Mouse (Mus musculus): ENCODE results near the gene Dmap1. TPM values are rescaled to one million over a fixed set of nuclear protein-coding genes. Genes with fewer than 3 reads are reported as not detected.
A peak's percentile ranks its signal among the peaks of the same experiment; 100 is the strongest.

The Dmap1 gene
- total and polyA plus RNA-seq, 3 experiments = 28.8 to 42.5 (median 29.9) TPM

GRCm38 (mm10) chr4:117705361-117705760 is 23.3 kb upstream of the Dmap1 start:
- ATAC-seq (ENCODE audit: extremely low read depth, insufficient number of reproducible peaks, low FRiP score, poor library complexity, severe bottlenecking) (no peak), DNase-seq (ENCODE audit: low spot score) (peak; percentile 14)
- no peaks in the 10 kb centered on the region for H3K36me3 ChIP-seq (replicated peaks)
- no peaks in the 10 kb centered on the region for H3K4me1 ChIP-seq (ENCODE audit: insufficient read depth, low read depth, low read length)
- H3K27me3 ChIP-seq (ENCODE audit: insufficient read depth, low read length) = peaks cover 11% of the 10 kb centered on the region
- H3K4me3 ChIP-seq (ENCODE audit: low read depth, low read length) = no peak overlapping the region
- TF ChIP-seq POLR2AphosphoS5 (IDR thresholded peaks at IDR 0.05; ENCODE audit: insufficient replicate concordance, low read depth, low read length) (no peak), TAL1 (conservative IDR thresholded peaks at IDR 0.05; ENCODE audit: low read depth, low read length) (no peak), CTCF (IDR thresholded peaks at IDR 0.05; ENCODE audit: low read depth, low read length) (peak; percentile 26; the same call in 1 of the 2 replicates), GATA1 (IDR thresholded peaks at IDR 0.05; ENCODE audit: borderline replicate concordance, low read length) (no peak), GATA2 (IDR thresholded peaks at IDR 0.05; ENCODE audit: borderline replicate concordance, low read depth, low read length) (no peak)
- no peaks in the 10 kb centered on the region for H3K9me3 ChIP-seq (replicated peaks)

- Histone ChIP-seq H3K4me1 (ENCODE audit: insufficient read depth, low read depth, low read length) (peaks cover 10% of the 10 kb centered on the region), H3K4me3 (ENCODE audit: low read depth, low read length) (no peak overlapping the region), H3K9me3 (replicated peaks) (no peaks in the 10 kb centered on the region), H3K36me3 (replicated peaks) (no peaks in the 10 kb centered on the region), H3K27me3 (ENCODE audit: insufficient read depth, low read length) (peaks cover 10% of the 10 kb centered on the region)
- TF ChIP-seq GATA2 (IDR thresholded peaks at IDR 0.05; ENCODE audit: borderline replicate concordance, low read depth, low read length) = no peak
- ATAC-seq (ENCODE audit: extremely low read depth, insufficient number of reproducible peaks, low FRiP score, poor library complexity, severe bottlenecking) (no peak), DNase-seq (ENCODE audit: low spot score) (no peak)
Observed at GRCm38 (mm10) chr4:117686354-117686753, 4.3 kb upstream of the Dmap1 start.

- peaks cover 20% of the 10 kb centered on the region for H3K4me1 ChIP-seq (ENCODE audit: insufficient read depth, low read depth, low read length)
- H3K27me3 ChIP-seq (ENCODE audit: insufficient read depth, low read length) = peaks cover 8% of the 10 kb centered on the region
- no peak overlapping the region for H3K4me3 ChIP-seq (ENCODE audit: low read depth, low read length)
- ATAC-seq (ENCODE audit: extremely low read depth, insufficient number of reproducible peaks, low FRiP score, poor library complexity, severe bottlenecking) (no peak), DNase-seq (ENCODE audit: low spot score) (no peak)
- no peak for TF ChIP-seq GATA2 (IDR thresholded peaks at IDR 0.05; ENCODE audit: borderline replicate concordance, low read depth, low read length)
- TF ChIP-seq CTCF (IDR thresholded peaks at IDR 0.05; ENCODE audit: low read depth, low read length) = no peak
- H3K36me3 ChIP-seq (replicated peaks) = peaks cover 30% of the 10 kb centered on the region
- H3K9me3 ChIP-seq (replicated peaks) = no peaks in the 10 kb centered on the region
Observed at GRCm38 (mm10) chr4:117683048-117683768, 1.1 kb upstream of the Dmap1 start.

- H3K27me3 ChIP-seq (ENCODE audit: insufficient read depth, low read length) = peaks cover 8% of the 10 kb centered on the region
- H3K36me3 ChIP-seq (replicated peaks) = peaks cover 37% of the 10 kb centered on the region
- H3K9me3 ChIP-seq (replicated peaks) = no peaks in the 10 kb centered on the region
- DNase-seq (ENCODE audit: low spot score) (no peak), ATAC-seq (ENCODE audit: extremely low read depth, insufficient number of reproducible peaks, low FRiP score, poor library complexity, severe bottlenecking) (no peak)
- H3K4me3 ChIP-seq (ENCODE audit: low read depth, low read length) = peak overlapping the region; percentile 92
- TF ChIP-seq TAL1 (conservative IDR thresholded peaks at IDR 0.05; ENCODE audit: low read depth, low read length) (no peak), GATA2 (IDR thresholded peaks at IDR 0.05; ENCODE audit: borderline replicate concordance, low read depth, low read length) (no peak), GATA1 (IDR thresholded peaks at IDR 0.05; ENCODE audit: borderline replicate concordance, low read length) (no peak), POLR2AphosphoS5 (IDR thresholded peaks at IDR 0.05; ENCODE audit: insufficient replicate concordance, low read depth, low read length) (no peak), CTCF (IDR thresholded peaks at IDR 0.05; ENCODE audit: low read depth, low read length) (no peak)
- H3K4me1 ChIP-seq (ENCODE audit: insufficient read depth, low read depth, low read length) = peaks cover 20% of the 10 kb centered on the region
Observed at GRCm38 (mm10) chr4:117682463-117682862, 390 bp upstream of the Dmap1 start.

- DNase-seq (ENCODE audit: low spot score) (no peak), ATAC-seq (ENCODE audit: extremely low read depth, insufficient number of reproducible peaks, low FRiP score, poor library complexity, severe bottlenecking) (0 out of 2 replicates have a peak, but pooled peaks have one; percentile 36)
- peaks cover 52% of the 10 kb centered on the region for H3K36me3 ChIP-seq (replicated peaks)
- H3K4me1 ChIP-seq (ENCODE audit: insufficient read depth, low read depth, low read length) = peaks cover 20% of the 10 kb centered on the region
- H3K4me3 ChIP-seq (ENCODE audit: low read depth, low read length) = peak overlapping the region; percentile 92; the same call in 1 of the 2 replicates
- H3K9me3 ChIP-seq (replicated peaks) = no peaks in the 10 kb centered on the region
- H3K27me3 ChIP-seq (ENCODE audit: insufficient read depth, low read length) = peaks cover 2% of the 10 kb centered on the region; the same call in 1 of the 2 replicates
- TF ChIP-seq GATA2 (IDR thresholded peaks at IDR 0.05; ENCODE audit: borderline replicate concordance, low read depth, low read length) (no peak), CTCF (IDR thresholded peaks at IDR 0.05; ENCODE audit: low read depth, low read length) (no peak), POLR2AphosphoS5 (IDR thresholded peaks at IDR 0.05; ENCODE audit: insufficient replicate concordance, low read depth, low read length) (no peak), TAL1 (conservative IDR thresholded peaks at IDR 0.05; ENCODE audit: low read depth, low read length) (no peak), GATA1 (IDR thresholded peaks at IDR 0.05; ENCODE audit: borderline replicate concordance, low read length) (no peak)
Observed at GRCm38 (mm10) chr4:117680963-117681362, 1.1 kb downstream of the Dmap1 start.

GRCm38 (mm10) chr4:117676903-117677302 is 5.2 kb downstream of the Dmap1 start:
- Histone ChIP-seq H3K27me3 (ENCODE audit: insufficient read depth, low read length) (no peaks in the 10 kb centered on the region), H3K4me3 (ENCODE audit: low read depth, low read length) (no peak overlapping the region), H3K9me3 (replicated peaks) (no peaks in the 10 kb centered on the region), H3K36me3 (replicated peaks) (peaks cover 93% of the 10 kb centered on the region), H3K4me1 (ENCODE audit: insufficient read depth, low read depth, low read length) (peaks cover 19% of the 10 kb centered on the region)
- peak; percentile 65 for TF ChIP-seq CTCF (IDR thresholded peaks at IDR 0.05; ENCODE audit: low read depth, low read length)
- TF ChIP-seq GATA1 (IDR thresholded peaks at IDR 0.05; ENCODE audit: borderline replicate concordance, low read length) = no peak
- no peak for TF ChIP-seq POLR2AphosphoS5 (IDR thresholded peaks at IDR 0.05; ENCODE audit: insufficient replicate concordance, low read depth, low read length)
- no peak; the same call in 1 of the 2 replicates for ATAC-seq (ENCODE audit: extremely low read depth, insufficient number of reproducible peaks, low FRiP score, poor library complexity, severe bottlenecking)
- peak; percentile 62 for DNase-seq (ENCODE audit: low spot score)

Data from G1E (cell line).